Mouse (Mus musculus): Measurements from ENCODE around the gene Asb10. TPM values are rescaled to one million over a fixed set of nuclear protein-coding genes. Genes with fewer than 3 reads are reported as not detected.

Asb10 gene
- polyA plus RNA-seq, 1 experiment from 2014 or later, result 0.30 TPM

DNA sequence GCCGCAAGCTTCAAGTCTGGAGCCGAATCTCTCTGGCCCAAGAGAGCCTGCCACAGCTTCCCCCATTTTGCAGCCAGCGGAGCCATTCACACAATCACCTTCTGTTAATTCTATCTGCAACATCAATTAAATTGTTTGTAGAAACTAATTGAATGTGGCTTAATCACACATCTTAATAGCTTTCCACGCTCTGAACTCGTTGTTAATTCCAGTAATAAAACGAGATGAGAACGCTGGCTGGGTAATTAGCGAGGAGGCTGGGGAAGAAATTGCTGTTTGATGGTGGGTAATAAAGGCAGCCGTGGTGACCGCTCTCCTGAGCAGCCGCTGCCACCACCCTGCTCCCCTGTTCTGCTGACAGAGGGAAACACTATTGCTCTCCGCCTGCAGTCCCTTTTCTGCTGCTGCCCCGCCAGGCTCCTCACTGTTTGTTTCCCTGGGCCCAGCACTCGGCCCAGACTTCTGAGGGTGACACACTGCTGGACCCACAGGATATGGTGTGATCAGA, 50.3 kb downstream of the Asb10 start:
- no peaks in the 10 kb centered on the region for H3K27me3 ChIP-seq (replicated peaks; ENCODE audit: control insufficient read depth, insufficient read depth, low read length)
- H3K4me1 ChIP-seq (replicated peaks; ENCODE audit: control insufficient read depth, insufficient read depth, low read length), result no peaks in the 10 kb centered on the region
- ATAC-seq (replicated peaks; ENCODE audit: low FRiP score) (no peak), DNase-seq (ENCODE audit: low spot score) (no peak)
- no peak overlapping the region for H3K4me3 ChIP-seq (ENCODE audit: low read depth, low read length)
- WGBS, result 83% methylated on average over 14 of the region's 14 CpGs
- 0 out of 2 replicates have a peak overlapping the region, but pooled peaks have one; percentile 3 for H3K27ac ChIP-seq (ENCODE audit: low read depth, low read length)
- no peak overlapping the region for H3K4me2 ChIP-seq
- no peak overlapping the region for H3K9ac ChIP-seq (ENCODE audit: low read depth, low read length)
- H3K9me3 ChIP-seq (ENCODE audit: control insufficient read depth, low read length), result no peaks in the 10 kb centered on the region
- peaks cover 30% of the 10 kb centered on the region for H3K36me3 ChIP-seq (ENCODE audit: control insufficient read depth, insufficient read depth, low read length)

DNA sequence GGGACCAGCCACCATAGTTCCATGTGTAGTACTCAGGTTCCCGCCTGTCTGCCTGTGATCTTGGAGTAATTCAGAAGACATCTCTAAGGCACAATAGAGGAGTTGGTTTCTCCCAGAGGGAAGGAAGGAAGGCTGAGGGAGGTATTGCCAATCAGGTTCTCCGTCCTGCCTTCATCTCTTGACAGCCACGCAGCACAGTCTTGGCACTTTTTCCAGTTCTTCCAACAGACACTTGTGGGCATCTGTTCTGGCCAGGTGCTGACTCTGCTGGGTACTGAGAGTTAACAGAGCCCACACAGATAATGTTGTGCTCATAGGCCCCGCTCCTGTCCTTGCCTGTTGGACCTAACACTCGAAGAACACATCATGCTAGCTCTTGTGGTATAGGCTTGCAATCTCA, 54.0 kb downstream of the Asb10 start:
- no peak overlapping the region for H3K4me2 ChIP-seq
- H3K27me3 ChIP-seq (replicated peaks; ENCODE audit: control insufficient read depth, insufficient read depth, low read length), result no peaks in the 10 kb centered on the region
- DNase-seq (ENCODE audit: low spot score) (no peak), ATAC-seq (replicated peaks; ENCODE audit: low FRiP score) (no peak)
- WGBS, result 85% methylated on average over 5 of the region's 5 CpGs
- no peaks in the 10 kb centered on the region for H3K9me3 ChIP-seq (ENCODE audit: control insufficient read depth, low read length)
- H3K27ac ChIP-seq (ENCODE audit: low read depth, low read length), result no peak overlapping the region
- H3K36me3 ChIP-seq (ENCODE audit: control insufficient read depth, insufficient read depth, low read length), result peaks cover 26% of the 10 kb centered on the region
- no peak overlapping the region for H3K4me3 ChIP-seq (ENCODE audit: low read depth, low read length)
- no peak overlapping the region for H3K9ac ChIP-seq (ENCODE audit: low read depth, low read length)
- peaks cover 14% of the 10 kb centered on the region for H3K4me1 ChIP-seq (replicated peaks; ENCODE audit: control insufficient read depth, insufficient read depth, low read length)

DNA sequence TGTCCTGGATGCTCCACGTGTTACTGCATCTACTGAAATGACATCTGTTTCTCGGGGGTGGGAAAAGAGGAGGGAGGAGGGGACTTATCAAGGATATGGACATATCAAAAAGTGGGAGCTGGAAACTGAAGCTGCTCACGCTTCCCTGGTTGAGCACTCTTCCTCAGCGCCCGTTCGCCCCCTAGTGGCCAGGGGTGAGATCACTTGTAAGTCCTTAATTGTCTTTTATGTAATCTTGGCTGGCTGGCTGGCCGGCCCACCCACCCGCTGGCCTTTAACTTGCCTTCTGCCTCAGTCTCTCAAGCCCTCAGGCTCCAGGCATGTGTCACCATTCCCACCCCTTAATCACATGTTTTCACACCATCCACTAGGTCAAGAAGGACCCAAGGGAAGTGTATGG, 54.7 kb downstream of the Asb10 start:
- Histone ChIP-seq H3K9ac (ENCODE audit: low read depth, low read length) (no peak overlapping the region), H3K27ac (ENCODE audit: low read depth, low read length) (no peak overlapping the region), H3K4me1 (replicated peaks; ENCODE audit: control insufficient read depth, insufficient read depth, low read length) (peaks cover 17% of the 10 kb centered on the region), H3K36me3 (ENCODE audit: control insufficient read depth, insufficient read depth, low read length) (peaks cover 26% of the 10 kb centered on the region), H3K4me3 (ENCODE audit: low read depth, low read length) (no peak overlapping the region), H3K9me3 (ENCODE audit: control insufficient read depth, low read length) (no peaks in the 10 kb centered on the region), H3K4me2 (no peak overlapping the region), H3K27me3 (replicated peaks; ENCODE audit: control insufficient read depth, insufficient read depth, low read length) (no peaks in the 10 kb centered on the region)
- WGBS, result 10% methylated on average over 8 of the region's 8 CpGs
- ATAC-seq (replicated peaks; ENCODE audit: low FRiP score) (no peak), DNase-seq (ENCODE audit: low spot score) (peak; percentile 84)

DNA sequence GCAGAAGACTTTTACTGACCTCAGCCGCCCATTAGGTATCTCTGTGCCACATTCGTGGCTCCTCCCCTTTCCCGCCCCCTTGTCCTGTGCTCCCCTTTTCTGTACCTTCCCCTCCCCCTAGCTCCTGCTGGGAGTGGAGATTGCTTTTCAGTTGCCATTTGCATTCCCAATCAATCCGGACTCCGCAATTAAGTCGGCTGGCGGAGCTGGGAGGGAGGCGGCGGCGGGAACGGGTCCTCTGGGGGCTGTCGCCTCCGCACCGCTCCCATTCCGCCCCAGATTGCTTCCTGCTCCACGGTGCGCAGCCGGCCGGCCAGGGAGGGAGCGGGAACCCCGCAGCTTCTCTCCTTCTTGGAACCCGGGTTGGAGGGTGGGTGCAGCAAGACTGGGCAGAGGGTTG, 55.8 kb downstream of the Asb10 start:
- 63% methylated on average over 22 of the region's 22 CpGs for WGBS
- Histone ChIP-seq H3K4me3 (ENCODE audit: low read depth, low read length) (0 out of 2 replicates have a peak overlapping the region, but pooled peaks have one; percentile 2), H3K27ac (ENCODE audit: low read depth, low read length) (no peak overlapping the region), H3K4me1 (replicated peaks; ENCODE audit: control insufficient read depth, insufficient read depth, low read length) (peaks cover 19% of the 10 kb centered on the region), H3K36me3 (ENCODE audit: control insufficient read depth, insufficient read depth, low read length) (peaks cover 25% of the 10 kb centered on the region), H3K27me3 (replicated peaks; ENCODE audit: control insufficient read depth, insufficient read depth, low read length) (no peaks in the 10 kb centered on the region), H3K4me2 (peak overlapping the region; percentile 51), H3K9ac (ENCODE audit: low read depth, low read length) (no peak overlapping the region), H3K9me3 (ENCODE audit: control insufficient read depth, low read length) (no peaks in the 10 kb centered on the region)
- DNase-seq (ENCODE audit: low spot score), result no peak
- no peak for ATAC-seq (replicated peaks; ENCODE audit: low FRiP score)

DNA sequence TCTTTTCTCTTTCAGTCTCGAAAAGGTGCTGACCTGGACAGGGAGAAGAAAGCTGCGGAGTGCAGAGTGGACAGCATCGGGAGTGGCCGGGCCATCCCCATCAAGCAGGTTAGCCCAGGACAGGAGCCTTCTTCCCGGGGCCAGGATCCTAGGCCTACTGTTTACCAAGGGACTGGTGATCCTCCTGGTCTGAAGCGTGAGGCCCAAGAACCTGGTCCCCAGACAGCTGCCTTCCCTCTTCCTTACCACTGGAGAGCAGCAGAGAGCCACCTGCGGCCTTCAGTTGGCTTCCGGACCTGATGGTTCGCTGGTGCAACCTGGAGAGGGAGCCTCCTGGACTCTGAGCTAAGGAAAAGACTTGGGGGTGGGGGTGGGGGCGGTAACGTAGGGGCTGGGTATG, 57.5 kb downstream of the Asb10 start:
- no peaks in the 10 kb centered on the region for H3K9me3 ChIP-seq (ENCODE audit: control insufficient read depth, low read length)
- WGBS, result 36% methylated on average over 11 of the region's 11 CpGs
- peak overlapping the region; percentile 78 for H3K27ac ChIP-seq (ENCODE audit: low read depth, low read length)
- no peak overlapping the region for H3K4me3 ChIP-seq (ENCODE audit: low read depth, low read length)
- DNase-seq (ENCODE audit: low spot score), result no peak
- ATAC-seq (replicated peaks; ENCODE audit: low FRiP score), result peak; percentile 13; the same call in 1 of the 2 replicates
- peaks cover 27% of the 10 kb centered on the region for H3K36me3 ChIP-seq (ENCODE audit: control insufficient read depth, insufficient read depth, low read length)
- peak overlapping the region; percentile 43 for H3K4me2 ChIP-seq
- peaks cover 19% of the 10 kb centered on the region for H3K4me1 ChIP-seq (replicated peaks; ENCODE audit: control insufficient read depth, insufficient read depth, low read length)
- 0 out of 2 replicates have a peak overlapping the region, but pooled peaks have one; percentile 5 for H3K9ac ChIP-seq (ENCODE audit: low read depth, low read length)
- H3K27me3 ChIP-seq (replicated peaks; ENCODE audit: control insufficient read depth, insufficient read depth, low read length), result no peaks in the 10 kb centered on the region

Other genes with a start within 250 kb of the Asb10 start
- 2.5 and 3.8 TPM in 2 replicates for gene Kcnh2, start 189.4 kb downstream of the Asb10 start, polyA plus RNA-seq (2014; fragmentation: Nextera tagmentation; extraction: Ambion mirVana)
- 6.4 and 7.2 TPM in 2 replicates for gene Nos3, start 176.2 kb downstream of the Asb10 start, polyA plus RNA-seq (2014; fragmentation: Nextera tagmentation; extraction: Ambion mirVana)
- gene Atg9b, start 148.8 kb downstream of the Asb10 start, polyA plus RNA-seq (2014; fragmentation: Nextera tagmentation; extraction: Ambion mirVana), result 0.75 and 1.0 TPM in 2 replicates
- gene Abcb8, start 147.3 kb downstream of the Asb10 start, polyA plus RNA-seq (2014; fragmentation: Nextera tagmentation; extraction: Ambion mirVana), result 54.6 and 55.2 TPM in 2 replicates
- 0.19 TPM in 1 of 2 replicates, not detected in the other for gene Asic3, start 127.6 kb downstream of the Asb10 start, polyA plus RNA-seq (2014; fragmentation: Nextera tagmentation; extraction: Ambion mirVana)
- 25.2 and 25.9 TPM in 2 replicates for gene Cdk5, start 117.4 kb downstream of the Asb10 start, polyA plus RNA-seq (2014; fragmentation: Nextera tagmentation; extraction: Ambion mirVana)
- 20.5 and 22.4 TPM in 2 replicates for gene Slc4a2, start 117.1 kb downstream of the Asb10 start, polyA plus RNA-seq (2014; fragmentation: Nextera tagmentation; extraction: Ambion mirVana)
- 95.1 and 101 TPM in 2 replicates for gene Fastk, start 95.7 kb downstream of the Asb10 start, polyA plus RNA-seq (2014; fragmentation: Nextera tagmentation; extraction: Ambion mirVana)
- gene Tmub1, start 93.1 kb downstream of the Asb10 start, polyA plus RNA-seq (2014; fragmentation: Nextera tagmentation; extraction: Ambion mirVana), result 12.3 and 12.4 TPM in 2 replicates
- gene Agap3, start 88.8 kb downstream of the Asb10 start, polyA plus RNA-seq (2014; fragmentation: Nextera tagmentation; extraction: Ambion mirVana), result 29.4 and 30.6 TPM in 2 replicates
- gene Gbx1, start 13.8 kb downstream of the Asb10 start, polyA plus RNA-seq (2014; fragmentation: Nextera tagmentation; extraction: Ambion mirVana), result 0.04 TPM in 1 of 2 replicates, not detected in the other
- gene 4931409K22Rik, start 15.8 kb upstream of the Asb10 start, polyA plus RNA-seq (2014; fragmentation: Nextera tagmentation; extraction: Ambion mirVana), result 0.18 TPM in 1 of 2 replicates, not detected in the other
- gene Abcf2, start 36.5 kb upstream of the Asb10 start, polyA plus RNA-seq (2014; fragmentation: Nextera tagmentation; extraction: Ambion mirVana), result 122 and 144 TPM in 2 replicates
- gene Chpf2, start 45.8 kb upstream of the Asb10 start, polyA plus RNA-seq (2014; fragmentation: Nextera tagmentation; extraction: Ambion mirVana), result 14.6 TPM in 2 replicates
- gene Smarcd3, start 83.4 kb upstream of the Asb10 start, polyA plus RNA-seq (2014; fragmentation: Nextera tagmentation; extraction: Ambion mirVana), result 13.6 and 15.2 TPM in 2 replicates
- gene Nub1, start 144.6 kb upstream of the Asb10 start, polyA plus RNA-seq (2014; fragmentation: Nextera tagmentation; extraction: Ambion mirVana), result 26.6 and 29.1 TPM in 2 replicates
- 9.8 and 11.2 TPM in 2 replicates for gene Wdr86, start 189.7 kb upstream of the Asb10 start, polyA plus RNA-seq (2014; fragmentation: Nextera tagmentation; extraction: Ambion mirVana)
- gene Crygn, start 217.0 kb upstream of the Asb10 start, polyA plus RNA-seq (2014; fragmentation: Nextera tagmentation; extraction: Ambion mirVana), result not detected in 2 replicates